Mouse (Mus musculus): ENCODE data around the gene Wipi2. TPM values are rescaled to one million over a fixed set of nuclear protein-coding genes. Genes with fewer than 3 reads are reported as not detected.

The Wipi2 gene
- total RNA-seq (2017) = 77.5 and 79.1 TPM in 2 replicates

GRCm38 (mm10) chr5:142627398-142627797 is at the start of gene Wipi2:
Gene Wipi2, plus strand, starts transcription at chr5:142627698.
- ATAC-seq (ENCODE audit: extremely low read depth, insufficient number of reproducible peaks, low FRiP score, poor library complexity, severe bottlenecking) = no peak

GRCm38 (mm10) chr5:142578192-142578591 is 49.3 kb upstream of the Wipi2 start:
- no peak for ATAC-seq (ENCODE audit: extremely low read depth, insufficient number of reproducible peaks, low FRiP score, poor library complexity, severe bottlenecking)

- ATAC-seq (ENCODE audit: extremely low read depth, insufficient number of reproducible peaks, low FRiP score, poor library complexity, severe bottlenecking) = no peak
Observed at GRCm38 (mm10) chr5:142581517-142581916, 46.0 kb upstream of the Wipi2 start.

- ATAC-seq (ENCODE audit: extremely low read depth, insufficient number of reproducible peaks, low FRiP score, poor library complexity, severe bottlenecking) = no peak
Observed at GRCm38 (mm10) chr5:142583616-142584126, 43.8 kb upstream of the Wipi2 start.

GRCm38 (mm10) chr5:142590953-142591616 is 36.4 kb upstream of the Wipi2 start:
- ATAC-seq (ENCODE audit: extremely low read depth, insufficient number of reproducible peaks, low FRiP score, poor library complexity, severe bottlenecking) = no peak

GRCm38 (mm10) chr5:142595698-142596097 is 31.8 kb upstream of the Wipi2 start:
- no peak for ATAC-seq (ENCODE audit: extremely low read depth, insufficient number of reproducible peaks, low FRiP score, poor library complexity, severe bottlenecking)

- no peak for ATAC-seq (ENCODE audit: extremely low read depth, insufficient number of reproducible peaks, low FRiP score, poor library complexity, severe bottlenecking)
Observed at GRCm38 (mm10) chr5:142596723-142597122, 30.8 kb upstream of the Wipi2 start.

- no peak for ATAC-seq (ENCODE audit: extremely low read depth, insufficient number of reproducible peaks, low FRiP score, poor library complexity, severe bottlenecking)
Observed at GRCm38 (mm10) chr5:142597648-142598390, 29.7 kb upstream of the Wipi2 start.

- no peak for ATAC-seq (ENCODE audit: extremely low read depth, insufficient number of reproducible peaks, low FRiP score, poor library complexity, severe bottlenecking)
Observed at GRCm38 (mm10) chr5:142604379-142604778, 23.1 kb upstream of the Wipi2 start.

- no peak for ATAC-seq (ENCODE audit: extremely low read depth, insufficient number of reproducible peaks, low FRiP score, poor library complexity, severe bottlenecking)
Observed at GRCm38 (mm10) chr5:142605288-142605687, 22.2 kb upstream of the Wipi2 start.

- ATAC-seq (ENCODE audit: extremely low read depth, insufficient number of reproducible peaks, low FRiP score, poor library complexity, severe bottlenecking) = no peak
Observed at GRCm38 (mm10) chr5:142608259-142608988, 19.1 kb upstream of the Wipi2 start, which contains the start of gene Mmd2. Gene Mmd2, minus strand, starts transcription at chr5:142608800.

GRCm38 (mm10) chr5:142608989-142609325 is 18.5 kb upstream of the Wipi2 start:
- no peak for ATAC-seq (ENCODE audit: extremely low read depth, insufficient number of reproducible peaks, low FRiP score, poor library complexity, severe bottlenecking)

- ATAC-seq (ENCODE audit: extremely low read depth, insufficient number of reproducible peaks, low FRiP score, poor library complexity, severe bottlenecking) = no peak
Observed at GRCm38 (mm10) chr5:142610362-142610761, 17.1 kb upstream of the Wipi2 start.

GRCm38 (mm10) chr5:142614513-142614912 is 13.0 kb upstream of the Wipi2 start:
- ATAC-seq (ENCODE audit: extremely low read depth, insufficient number of reproducible peaks, low FRiP score, poor library complexity, severe bottlenecking) = no peak

GRCm38 (mm10) chr5:142615638-142616037 is 11.9 kb upstream of the Wipi2 start:
- no peak for ATAC-seq (ENCODE audit: extremely low read depth, insufficient number of reproducible peaks, low FRiP score, poor library complexity, severe bottlenecking)

GRCm38 (mm10) chr5:142616326-142616725 is 11.2 kb upstream of the Wipi2 start:
- no peak for ATAC-seq (ENCODE audit: extremely low read depth, insufficient number of reproducible peaks, low FRiP score, poor library complexity, severe bottlenecking)

- no peak for ATAC-seq (ENCODE audit: extremely low read depth, insufficient number of reproducible peaks, low FRiP score, poor library complexity, severe bottlenecking)
Observed at GRCm38 (mm10) chr5:142619866-142620265, 7.6 kb upstream of the Wipi2 start.

- no peak for ATAC-seq (ENCODE audit: extremely low read depth, insufficient number of reproducible peaks, low FRiP score, poor library complexity, severe bottlenecking)
Observed at GRCm38 (mm10) chr5:142621421-142621820, 6.1 kb upstream of the Wipi2 start.

- ATAC-seq (ENCODE audit: extremely low read depth, insufficient number of reproducible peaks, low FRiP score, poor library complexity, severe bottlenecking) = no peak
Observed at GRCm38 (mm10) chr5:142622134-142622533, 5.4 kb upstream of the Wipi2 start.

GRCm38 (mm10) chr5:142623080-142623479 is 4.4 kb upstream of the Wipi2 start:
- ATAC-seq (ENCODE audit: extremely low read depth, insufficient number of reproducible peaks, low FRiP score, poor library complexity, severe bottlenecking) = no peak
